Comparison of ENCODE assay signal across 14 mouse cellular contexts in genomic region chr12:81822778-81823480, GRCm38 (mm10).
"Had no signal": no experiment of that assay in that cellular context is flagged by ENCODE, and none has a peak within 500 bp of the region (broad histone marks: within the 10 kb centered on the region; RNA-seq: fewer than 3 reads in every experiment).

No protein-coding gene starts in this region.

- H3K27me3 ChIP-seq: limb, embryonic 13.5 days; midbrain, embryonic 13.5 days; neural tube, embryonic 12.5 days had no signal

- H3K9ac ChIP-seq: limb, embryonic 13.5 days; liver, embryonic 14.5 days; midbrain, embryonic 13.5 days; neural tube, embryonic 12.5 days had no signal

- H3K9me3 ChIP-seq: limb, embryonic 13.5 days; midbrain, embryonic 13.5 days; neural tube, embryonic 12.5 days had no signal

- H3K4me1 ChIP-seq: limb, embryonic 13.5 days; midbrain, embryonic 13.5 days; neural tube, embryonic 12.5 days had no signal

- H3K4me2 ChIP-seq: limb, embryonic 13.5 days; midbrain, embryonic 13.5 days; neural tube, embryonic 12.5 days had no signal

- H3K36me3 ChIP-seq: limb, embryonic 13.5 days; midbrain, embryonic 13.5 days; neural tube, embryonic 12.5 days had no signal

- H3K4me3 ChIP-seq: layer of hippocampus, adult 2 months; limb, embryonic 13.5 days; midbrain, embryonic 13.5 days; neural tube, embryonic 12.5 days had no signal

- H3K27ac ChIP-seq: layer of hippocampus, adult 2 months; limb, embryonic 13.5 days; liver, embryonic 14.5 days; midbrain, embryonic 13.5 days; neural tube, embryonic 12.5 days had no signal

- DNase-seq: kidney, postnatal 10 days; kidney, postnatal 4 days; left cerebral cortex, postnatal 4 days; lung, adult 18-20 months; retina, postnatal 1 day; right cerebral cortex, postnatal 4 days; spleen, adult 18-20 months; thymus, adult 2 months; thymus, postnatal 25 days had no signal

- ATAC-seq: midbrain, embryonic 13.5 days had no signal
